Mouse (Mus musculus): ENCODE results near the gene Men1.
"Not testable (repeated sequence)": the region's sequence is repeated elsewhere in the genome, so short reads cannot be mapped to it uniquely, and the experiment has no call there.

Gene Men1

GRCm38 (mm10) chr19:6304787-6305516 lies 29.8 kb upstream of the Men1 start:
- DNase-seq (ENCODE audit: low read depth, low spot score) = no peak

DNA sequence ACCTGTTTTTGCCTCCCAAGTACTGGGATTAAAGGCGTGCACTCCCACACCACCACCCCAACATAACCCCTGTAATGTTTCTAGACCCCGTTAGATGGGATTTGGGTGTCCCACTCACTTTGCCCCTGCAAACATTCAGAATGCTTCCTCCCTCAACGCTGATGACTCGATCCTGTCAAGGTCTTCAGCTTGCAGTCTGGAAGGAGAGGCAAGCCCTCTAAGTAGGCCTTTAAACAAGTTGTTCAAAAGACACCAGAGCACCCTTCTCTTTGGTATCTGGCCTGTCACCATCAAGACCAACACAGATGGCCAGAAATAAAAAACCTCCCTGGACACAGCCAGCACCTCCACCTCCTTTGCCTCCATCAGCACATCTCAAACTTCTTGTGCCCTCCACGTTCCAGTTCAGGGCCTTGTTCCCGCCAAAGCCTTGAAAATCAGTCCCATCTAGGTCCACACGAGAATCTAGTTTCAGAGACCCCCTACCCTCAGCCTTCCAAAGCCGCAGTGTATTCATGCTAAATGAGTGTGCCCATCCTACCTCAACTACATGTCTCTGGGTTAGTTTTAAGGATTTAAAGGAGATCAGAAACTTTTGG lies 29.2 kb upstream of the Men1 start:
- DNase-seq (ENCODE audit: low read depth, low spot score) = no peak

DNA sequence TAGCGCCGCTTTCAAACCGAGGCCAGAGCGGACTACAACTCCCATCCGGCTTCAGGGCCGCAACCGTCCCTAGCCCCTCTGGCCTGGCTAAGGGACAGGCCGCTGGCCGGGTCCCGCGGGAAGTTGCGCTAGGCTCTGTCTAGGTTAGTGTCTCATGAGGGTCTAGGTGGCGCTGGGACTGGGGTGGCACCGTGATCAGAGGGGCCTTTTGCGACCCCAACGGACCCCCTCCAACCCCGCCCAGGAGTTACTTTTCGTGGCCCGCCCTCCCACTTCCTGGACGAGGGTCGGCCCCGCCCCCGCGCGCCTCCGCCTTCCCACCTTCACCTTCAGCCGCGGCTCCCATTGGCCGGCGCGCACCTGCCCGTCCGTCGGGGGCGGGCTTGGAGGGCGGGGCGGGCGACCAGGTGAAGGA lies 28.6 kb upstream of the Men1 start, which contains the start of gene Cdc42bpg:
Gene Cdc42bpg, plus strand, starts transcription at position 320 of the 415 bp plus-strand sequence.
- DNase-seq (ENCODE audit: low read depth, low spot score) = no peak

DNA sequence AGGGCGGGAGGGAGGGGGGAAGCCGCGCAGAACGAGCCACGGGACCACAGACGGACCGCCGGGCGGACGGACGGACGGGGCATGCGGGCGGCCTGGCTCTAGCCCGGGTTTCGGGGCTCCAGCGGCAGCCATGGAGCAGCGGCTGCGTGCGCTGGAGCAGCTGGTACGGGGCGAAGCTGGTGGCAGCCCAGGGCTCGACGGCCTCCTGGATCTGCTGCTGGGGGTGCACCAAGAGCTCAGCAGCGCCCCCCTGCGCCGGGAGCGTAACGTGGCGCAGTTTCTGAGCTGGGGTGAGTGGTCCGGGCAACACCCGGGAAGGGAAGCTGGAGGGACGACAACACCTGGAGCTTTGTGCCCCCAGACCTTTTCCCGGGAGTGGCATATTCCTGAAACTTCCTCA lies 28.2 kb upstream of the Men1 start:
- DNase-seq (ENCODE audit: low read depth, low spot score) = no peak

GRCm38 (mm10) chr19:6307733-6308531 lies 26.8 kb upstream of the Men1 start:
- no peak for DNase-seq (ENCODE audit: low read depth, low spot score)

GRCm38 (mm10) chr19:6310181-6310580 lies 24.6 kb upstream of the Men1 start:
- no peak for DNase-seq (ENCODE audit: low read depth, low spot score)

GRCm38 (mm10) chr19:6311783-6312182 lies 23.0 kb upstream of the Men1 start:
- not testable (repeated sequence) for DNase-seq (ENCODE audit: low read depth, low spot score)

DNA sequence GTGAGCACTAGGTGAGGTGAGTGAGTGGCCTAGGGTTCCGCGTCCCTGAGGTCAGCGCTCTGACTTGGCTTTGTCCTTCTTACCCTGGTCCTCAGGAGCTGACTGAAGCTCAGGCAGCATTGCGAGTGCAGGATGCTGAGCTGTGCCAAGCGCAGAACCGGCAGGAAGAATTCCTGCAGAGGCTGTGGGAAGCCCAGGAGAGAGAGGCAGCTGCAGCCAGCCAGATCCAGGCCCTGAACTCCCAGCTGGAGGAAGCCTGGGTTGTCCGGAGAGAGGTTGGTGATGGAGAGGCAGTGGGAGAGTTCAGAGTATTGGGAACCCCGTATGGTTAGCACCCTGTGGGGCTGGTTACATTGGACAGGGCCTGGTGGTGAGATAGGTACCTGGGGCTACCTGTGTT lies 21.0 kb upstream of the Men1 start:
- DNase-seq (ENCODE audit: low read depth, low spot score) = no peak

- DNase-seq (ENCODE audit: low read depth, low spot score) = no peak
These were observed 20.3 kb upstream of the Men1 start for GRCm38 (mm10) chr19:6314513-6314912.

GRCm38 (mm10) chr19:6315573-6315972 lies 19.2 kb upstream of the Men1 start:
- DNase-seq (ENCODE audit: low read depth, low spot score) = no peak

GRCm38 (mm10) chr19:6318145-6318544 lies 16.6 kb upstream of the Men1 start:
- no peak for DNase-seq (ENCODE audit: low read depth, low spot score)

GRCm38 (mm10) chr19:6321358-6321757 lies 13.4 kb upstream of the Men1 start:
- DNase-seq (ENCODE audit: low read depth, low spot score) = no peak

GRCm38 (mm10) chr19:6321786-6322621 lies 12.8 kb upstream of the Men1 start:
- no peak for DNase-seq (ENCODE audit: low read depth, low spot score)

DNA sequence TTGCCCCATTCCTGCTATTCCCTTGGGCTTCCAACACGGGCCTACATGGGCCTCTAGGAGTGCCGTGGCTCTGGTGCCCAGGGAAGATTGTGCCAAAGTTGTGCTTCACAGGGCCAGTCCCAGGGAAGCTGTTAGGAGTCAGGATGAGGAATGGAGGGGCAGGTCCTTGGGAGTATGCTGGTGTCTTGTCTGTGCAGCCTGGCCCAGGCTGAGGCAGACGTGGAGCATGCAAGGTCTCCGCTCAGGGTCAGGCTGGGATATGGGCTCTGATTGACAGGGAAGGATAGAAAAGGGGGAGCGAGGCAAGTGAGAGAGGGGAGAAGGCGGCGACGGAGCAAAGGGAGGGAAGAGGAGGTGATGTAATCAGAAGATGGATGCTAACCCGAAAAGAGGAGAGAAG lies 10.0 kb upstream of the Men1 start:
- no peak for DNase-seq (ENCODE audit: low read depth, low spot score)

DNA sequence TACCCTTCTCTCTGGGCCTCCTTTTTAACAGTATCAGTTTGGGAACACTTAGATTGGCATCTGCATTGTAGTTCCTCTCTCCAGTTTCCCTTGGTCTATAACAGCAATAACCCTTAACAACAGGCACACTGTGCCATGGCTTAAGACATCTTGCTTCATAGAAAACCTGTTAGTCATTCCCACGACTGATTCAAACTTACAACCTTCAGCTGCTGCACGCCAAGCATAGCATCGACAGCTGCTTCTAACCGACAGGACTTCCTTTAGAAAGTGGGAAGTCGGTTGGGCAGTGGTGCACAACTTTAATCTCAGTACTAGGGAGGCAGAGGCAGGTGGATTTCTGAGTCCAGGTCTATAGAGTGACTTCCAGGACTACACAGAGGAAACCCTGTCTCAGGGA lies 3.6 kb upstream of the Men1 start:
- DNase-seq (ENCODE audit: low read depth, low spot score) = no peak

DNA sequence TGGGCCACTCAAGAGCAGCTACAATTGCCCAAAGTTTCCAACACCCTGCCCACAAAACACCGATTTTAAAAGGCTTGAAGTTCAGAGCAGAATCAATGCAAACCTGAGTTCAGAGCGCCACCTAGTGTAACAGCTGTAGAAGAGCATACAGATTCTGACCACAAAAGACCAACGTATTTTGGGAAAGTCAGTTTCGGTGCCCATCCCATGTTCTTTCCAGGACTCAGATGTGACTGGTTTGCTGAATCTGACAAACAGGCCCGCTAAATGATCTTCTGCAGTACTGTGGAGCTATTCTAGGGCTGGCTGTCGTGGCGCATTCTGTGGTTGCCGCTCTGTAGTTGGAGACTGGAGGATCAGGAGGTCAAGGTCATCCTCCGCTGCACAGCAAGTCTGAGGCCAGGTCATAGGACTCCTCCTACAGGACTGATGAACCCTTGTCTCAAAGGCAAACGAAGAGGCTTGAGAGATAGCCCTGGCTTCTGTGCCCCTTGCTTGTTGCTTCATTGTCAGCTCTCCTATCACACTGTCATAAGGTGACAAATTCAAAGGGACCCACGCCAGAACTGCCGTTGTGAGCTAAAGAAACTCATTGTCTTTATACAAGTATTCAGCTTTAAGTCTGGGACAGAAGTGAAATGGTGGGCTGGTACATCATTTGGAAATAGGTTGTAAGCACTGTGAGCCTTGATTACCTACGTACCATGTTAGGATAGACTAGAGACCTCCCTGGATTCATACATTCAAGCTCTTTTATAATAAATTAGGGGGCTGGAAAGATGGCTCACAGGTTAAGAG lies 2.9 kb upstream of the Men1 start:
- DNase-seq (ENCODE audit: low read depth, low spot score) = peak; percentile 34

- no peak for DNase-seq (ENCODE audit: low read depth, low spot score)
These were observed 801 bp upstream of the Men1 start for GRCm38 (mm10) chr19:6333761-6334595.

DNA sequence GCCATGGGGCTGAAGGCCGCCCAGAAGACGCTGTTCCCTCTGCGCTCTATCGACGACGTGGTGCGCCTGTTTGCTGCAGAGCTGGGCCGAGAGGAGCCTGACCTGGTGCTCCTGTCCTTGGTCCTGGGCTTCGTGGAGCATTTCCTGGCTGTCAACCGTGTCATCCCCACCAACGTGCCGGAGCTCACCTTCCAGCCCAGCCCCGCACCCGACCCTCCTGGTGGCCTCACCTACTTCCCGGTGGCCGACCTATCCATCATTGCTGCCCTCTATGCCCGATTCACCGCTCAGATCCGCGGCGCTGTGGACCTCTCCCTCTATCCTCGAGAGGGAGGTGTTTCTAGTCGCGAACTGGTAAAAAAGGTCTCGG lies 664 bp downstream of the Men1 start:
- no peak for DNase-seq (ENCODE audit: low read depth, low spot score)

- DNase-seq (ENCODE audit: low read depth, low spot score) = no peak
These were observed 2.1 kb downstream of the Men1 start for GRCm38 (mm10) chr19:6336920-6337319.

DNA sequence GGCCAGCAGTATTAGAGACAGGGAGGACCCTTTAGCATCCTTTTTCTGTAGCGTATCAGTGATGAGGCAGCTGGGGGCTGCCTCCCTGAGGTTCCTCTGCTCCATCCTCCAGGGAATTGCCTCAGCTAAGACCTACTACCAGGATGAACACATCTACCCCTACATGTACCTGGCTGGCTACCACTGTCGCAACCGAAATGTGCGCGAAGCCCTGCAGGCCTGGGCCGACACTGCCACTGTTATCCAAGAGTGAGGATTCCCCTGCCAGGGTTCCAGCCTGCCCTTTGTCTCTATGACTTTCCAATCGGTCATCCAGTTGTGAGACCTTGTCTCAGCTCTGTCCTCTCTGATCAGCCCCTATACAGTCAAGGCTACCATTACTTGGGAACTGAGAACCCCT lies 3.4 kb downstream of the Men1 start:
- DNase-seq (ENCODE audit: low read depth, low spot score) = no peak

All from brain, embryonic 18.5 days (tissue).